Mouse (Mus musculus) cerebellum, adult 2 months (tissue): ENCODE results near the gene Cyp2w1.

Source experiments
- CTCF ChIP-seq: fragments of 200-500 bp; IDR thresholded peaks from 2 replicates; pipeline ENCODE4 v1.5.1; 2011; ENCODE audit warnings: low read depth, mild to moderate bottlenecking, control low read depth, low read length, moderate library complexity, borderline replicate concordance; ENCODE audit not compliant: insufficient read depth
- POLR2A ChIP-seq: fragments of 200-500 bp; IDR thresholded peaks from 2 replicates; pipeline ENCODE4 v1.6.1; 2011; ENCODE audit warnings: low read length, control low read depth, borderline replicate concordance; ENCODE audit not compliant: insufficient read depth

DNA sequence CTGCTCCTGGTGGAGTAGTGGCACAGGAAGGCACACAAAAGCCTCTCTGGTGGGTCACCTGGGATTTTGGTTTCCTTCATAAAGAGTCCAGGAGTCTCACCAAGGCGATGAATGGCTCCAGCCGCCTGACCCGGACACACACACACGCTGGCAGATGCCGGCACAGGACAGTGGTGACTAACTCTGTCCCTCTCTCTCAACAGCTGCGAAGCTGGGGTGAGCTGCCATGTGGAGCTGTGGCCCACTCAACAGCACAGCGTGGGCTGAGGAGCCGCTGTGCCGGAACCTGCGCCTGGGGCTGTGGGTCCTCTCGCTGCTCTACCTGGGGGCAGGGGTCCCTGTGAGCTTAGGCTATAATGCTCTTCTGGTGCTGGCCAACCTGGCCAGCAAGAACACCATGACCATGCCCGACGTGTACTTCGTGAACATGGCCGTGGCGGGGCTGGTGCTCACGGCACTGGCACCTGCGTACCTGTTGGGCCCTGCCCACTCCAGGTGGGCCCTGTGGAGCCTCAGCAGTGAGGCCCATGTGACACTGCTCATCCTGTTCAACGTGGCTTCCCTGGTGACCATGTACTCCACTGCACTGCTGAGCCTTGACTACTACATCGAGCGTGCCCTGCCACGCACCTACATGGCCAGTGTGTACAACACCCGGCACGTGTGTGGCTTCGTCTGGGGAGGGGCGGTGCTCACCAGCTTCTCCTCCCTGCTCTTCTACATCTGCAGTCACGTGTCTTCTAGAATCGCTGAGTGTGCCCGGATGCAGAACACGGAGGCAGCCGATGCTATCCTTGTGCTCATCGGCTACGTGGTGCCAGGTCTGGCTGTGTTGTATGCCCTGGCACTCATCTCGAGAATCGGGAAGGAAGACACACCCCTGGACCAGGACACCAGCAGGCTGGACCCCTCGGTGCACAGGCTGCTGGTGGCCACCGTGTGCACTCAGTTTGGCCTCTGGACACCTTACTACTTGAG lies 40.1 kb downstream of the Cyp2w1 start:
- TF ChIP-seq CTCF (no peak), POLR2A (no peak)
